Mouse (Mus musculus): ENCODE measurements around the gene Dab1. TPM values are rescaled to one million over a fixed set of nuclear protein-coding genes. Genes with fewer than 3 reads are reported as not detected.

Gene Dab1
- not detected for total RNA-seq (2023)

DNA sequence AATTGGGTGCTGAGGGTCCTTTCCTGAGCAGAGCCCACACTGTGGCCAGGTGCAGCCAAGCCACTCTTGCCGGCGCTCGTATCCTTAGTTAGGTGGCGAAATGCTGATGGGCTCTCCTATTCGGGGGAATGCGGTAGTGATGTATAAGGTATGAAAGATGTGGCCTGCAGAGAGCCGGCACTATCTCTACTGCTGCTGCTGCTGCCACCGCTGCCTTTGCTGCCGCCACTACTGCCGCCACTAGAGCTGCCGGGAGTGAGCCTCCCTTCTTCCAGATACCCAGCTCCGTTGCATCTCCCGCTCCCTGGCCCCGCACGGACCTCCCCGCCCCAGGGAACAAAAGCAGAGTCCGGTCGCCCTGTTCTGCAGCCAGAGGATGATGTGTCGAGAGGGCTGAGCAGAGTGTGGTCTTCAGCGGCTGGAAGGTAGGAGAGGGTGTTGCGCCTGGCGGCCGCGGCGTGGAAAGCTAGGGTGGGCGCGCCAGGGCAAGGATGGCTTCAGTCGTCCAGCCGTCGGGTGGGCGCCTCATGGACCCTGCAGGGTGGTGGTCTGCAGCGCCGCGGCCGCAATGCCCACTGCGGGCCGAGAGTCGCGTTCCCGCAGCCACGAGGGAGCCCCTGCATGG, at the start of gene Dab1:
Dab1 (plus strand) TSS at position 39 of the 625 bp plus-strand sequence.

DNA sequence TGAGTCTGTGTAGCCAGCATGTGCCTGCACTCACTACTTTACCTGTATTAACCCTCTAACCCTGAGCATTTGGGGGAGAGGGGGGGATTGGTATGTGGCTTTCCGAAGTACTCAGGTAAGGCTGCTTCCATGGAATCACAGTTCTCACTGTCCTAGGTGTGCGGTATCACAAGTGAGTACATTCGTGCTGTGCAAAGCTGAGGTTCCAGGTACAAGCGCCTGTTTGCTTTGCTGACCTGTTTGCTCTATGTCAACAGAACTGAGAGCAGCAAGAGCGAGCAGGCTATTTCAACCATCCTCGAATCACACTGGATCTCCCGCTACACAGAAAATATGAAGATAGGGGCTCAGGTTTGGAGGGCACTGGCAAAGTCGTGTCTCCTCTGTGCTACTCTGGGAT, 1146.9 kb downstream of the Dab1 start, which contains the start of gene C8b:
C8b (plus strand) TSS at position 253 of the 400 bp plus-strand sequence.

